Mouse (Mus musculus) thymus, adult 2 months (tissue): ENCODE results near the gene Pex3.

ENCODE experiments used
- CTCF ChIP-seq: fragments of 200-500 bp; IDR thresholded peaks from 2 replicates; pipeline ENCODE4 v1.5.1; 2012; ENCODE audit warnings: mild to moderate bottlenecking, control low read depth, low read length, moderate library complexity, borderline replicate concordance; ENCODE audit not compliant: control insufficient read depth, poor library complexity, insufficient read depth; ENCODE audit errors: extremely low read depth
- POLR2A ChIP-seq: fragments of 200-500 bp; IDR thresholded peaks from 2 replicates; pipeline ENCODE4 v1.6.1; 2012; ENCODE audit warnings: mild to moderate bottlenecking, low read length, control low read depth, moderate library complexity; ENCODE audit not compliant: control insufficient read depth, poor library complexity, insufficient read depth; ENCODE audit errors: extremely low read depth

- TF ChIP-seq CTCF (no peak), POLR2A (no peak)
These were observed 19.5 kb upstream of the Pex3 start for GRCm38 (mm10) chr10:13572410-13572809.
